Mouse (Mus musculus): ENCODE measurements around the gene Zbed6. TPM values are rescaled to one million over a fixed set of nuclear protein-coding genes. Genes with fewer than 3 reads are reported as not detected.
"Not testable (repeated sequence)": the region's sequence is repeated elsewhere in the genome, so short reads cannot be mapped to it uniquely, and the experiment has no call there.

The Zbed6 gene
- polyA plus RNA-seq (2015; fragmentation: Nextera tagmentation; extraction: Ambion mirVana): not detected in 2 replicates

- Histone ChIP-seq H3K36me3 (ENCODE audit: control insufficient read depth, insufficient read depth, low read length) (peaks cover 3% of the 10 kb centered on the region; the same call in 1 of the 2 replicates), H3K4me3 (ENCODE audit: low read length) (peak within 1 kb of the TSS; percentile 77), H3K27ac (ENCODE audit: low read depth, low read length) (peak within 1 kb of the TSS; percentile 93), H3K27me3 (replicated peaks; ENCODE audit: control insufficient read depth, insufficient read depth, low read length) (no peaks in the 10 kb centered on the region), H3K4me2 (ENCODE audit: low read length) (peak within 1 kb of the TSS; percentile 95), H3K4me1 (ENCODE audit: control insufficient read depth, insufficient read depth, low read depth, low read length) (peaks cover 34% of the 10 kb centered on the region), H3K9ac (ENCODE audit: low read depth, low read length) (peak within 1 kb of the TSS; percentile 87), H3K9me3 (ENCODE audit: control insufficient read depth, low read length) (no peaks in the 10 kb centered on the region)
- under 1% methylated on average over 37 of the region's 41 CpGs for WGBS
- ATAC-seq: peak; percentile 88
Observed at GRCm38 (mm10) chr1:133660466-133661202, at the start of gene Zbed6. Gene Zbed6, minus strand, starts transcription at chr1:133660885.

GRCm38 (mm10) chr1:133709292-133709691 is 48.6 kb upstream of the Zbed6 start:
- WGBS: 76% methylated on average over 3 of the region's 3 CpGs
- H3K4me1 ChIP-seq (ENCODE audit: control insufficient read depth, insufficient read depth, low read depth, low read length): no peaks in the 10 kb centered on the region; the same call in 1 of the 2 replicates
- H3K9ac ChIP-seq (ENCODE audit: low read depth, low read length): no peak overlapping the region
- no peaks in the 10 kb centered on the region for H3K27me3 ChIP-seq (replicated peaks; ENCODE audit: control insufficient read depth, insufficient read depth, low read length)
- H3K27ac ChIP-seq (ENCODE audit: low read depth, low read length): no peak overlapping the region
- H3K4me2 ChIP-seq (ENCODE audit: low read length): no peak overlapping the region
- H3K36me3 ChIP-seq (ENCODE audit: control insufficient read depth, insufficient read depth, low read length): no peaks in the 10 kb centered on the region
- no peaks in the 10 kb centered on the region for H3K9me3 ChIP-seq (ENCODE audit: control insufficient read depth, low read length)
- H3K4me3 ChIP-seq (ENCODE audit: low read length): no peak overlapping the region
- ATAC-seq: no peak

GRCm38 (mm10) chr1:133701824-133702223 is 41.1 kb upstream of the Zbed6 start:
- H3K4me2 ChIP-seq (ENCODE audit: low read length); H3K4me1 ChIP-seq (ENCODE audit: control insufficient read depth, insufficient read depth, low read depth, low read length); H3K9me3 ChIP-seq (ENCODE audit: control insufficient read depth, low read length); H3K36me3 ChIP-seq (ENCODE audit: control insufficient read depth, insufficient read depth, low read length); H3K27ac ChIP-seq (ENCODE audit: low read depth, low read length); ATAC-seq; H3K9ac ChIP-seq (ENCODE audit: low read depth, low read length); H3K4me3 ChIP-seq (ENCODE audit: low read length); H3K27me3 ChIP-seq (replicated peaks; ENCODE audit: control insufficient read depth, insufficient read depth, low read length): not testable (repeated sequence)
- WGBS: 10% methylated on average over 2 of the region's 2 CpGs

DNA sequence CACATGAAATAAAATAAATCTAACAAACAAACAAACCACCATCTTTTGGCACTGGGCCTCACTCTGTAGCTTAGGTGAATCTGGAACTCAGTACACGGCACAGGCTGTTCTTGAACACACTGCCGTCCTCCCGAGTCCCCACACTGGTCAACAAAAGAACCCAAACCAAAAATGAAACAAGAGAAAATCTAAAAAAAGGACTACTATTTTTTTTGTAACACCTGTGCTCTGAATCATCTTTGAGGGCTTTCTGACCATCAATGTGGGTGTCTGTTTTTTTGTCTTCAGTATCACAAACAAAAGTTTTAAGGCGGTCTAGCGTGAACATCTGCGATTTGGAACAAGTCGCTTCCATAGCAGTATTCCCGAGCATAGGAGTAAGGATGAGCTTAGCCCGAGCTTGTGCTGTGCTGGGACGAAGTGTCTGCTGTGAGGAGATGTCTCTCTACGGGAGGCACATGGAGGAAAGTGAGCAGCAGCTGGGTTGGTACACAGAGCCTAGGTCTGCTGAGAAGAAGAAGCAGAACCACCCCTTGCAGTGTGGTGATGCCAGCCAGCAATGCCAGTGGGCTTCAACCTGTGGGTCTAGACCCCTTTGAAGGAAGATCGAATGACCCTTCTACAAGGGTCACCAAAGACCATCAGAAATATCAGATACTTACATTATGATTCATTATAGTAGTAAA is 37.4 kb upstream of the Zbed6 start:
- WGBS: 95% methylated on average over 12 of the region's 12 CpGs
- ATAC-seq: no peak
- Histone ChIP-seq H3K27me3 (replicated peaks; ENCODE audit: control insufficient read depth, insufficient read depth, low read length) (no peaks in the 10 kb centered on the region), H3K9ac (ENCODE audit: low read depth, low read length) (no peak overlapping the region), H3K36me3 (ENCODE audit: control insufficient read depth, insufficient read depth, low read length) (no peaks in the 10 kb centered on the region), H3K9me3 (ENCODE audit: control insufficient read depth, low read length) (no peaks in the 10 kb centered on the region), H3K4me2 (ENCODE audit: low read length) (no peak overlapping the region), H3K4me3 (ENCODE audit: low read length) (no peak overlapping the region), H3K27ac (ENCODE audit: low read depth, low read length) (no peak overlapping the region), H3K4me1 (ENCODE audit: control insufficient read depth, insufficient read depth, low read depth, low read length) (peaks cover 2% of the 10 kb centered on the region; the same call in 1 of the 2 replicates)

DNA sequence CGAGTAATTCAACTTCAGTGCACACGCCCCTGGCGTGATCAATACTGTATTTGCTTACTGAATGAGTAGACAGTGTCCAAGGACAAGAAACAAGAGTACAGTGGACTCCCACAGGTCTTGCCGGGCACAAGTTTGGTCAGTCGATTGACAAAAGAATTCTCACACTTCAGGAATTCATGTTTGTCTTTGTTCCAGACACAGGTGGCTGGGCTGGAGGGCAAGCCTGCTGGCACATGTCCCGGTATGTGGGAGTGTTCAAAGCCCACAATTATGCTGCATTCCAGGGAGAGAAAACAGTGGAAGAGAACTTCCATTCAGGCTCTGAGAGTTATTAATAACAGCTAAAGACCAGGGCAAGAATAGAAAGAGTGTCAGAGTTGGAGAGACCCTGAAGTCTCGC is 35.2 kb upstream of the Zbed6 start:
- 12% methylated on average over 7 of the region's 7 CpGs for WGBS
- Histone ChIP-seq H3K27me3 (replicated peaks; ENCODE audit: control insufficient read depth, insufficient read depth, low read length) (no peaks in the 10 kb centered on the region), H3K9ac (ENCODE audit: low read depth, low read length) (no peak overlapping the region)

GRCm38 (mm10) chr1:133694876-133695275 is 34.2 kb upstream of the Zbed6 start:
- H3K4me1 ChIP-seq (ENCODE audit: control insufficient read depth, insufficient read depth, low read depth, low read length): peaks cover 2% of the 10 kb centered on the region; the same call in 1 of the 2 replicates
- no peak overlapping the region for H3K9ac ChIP-seq (ENCODE audit: low read depth, low read length)
- H3K4me3 ChIP-seq (ENCODE audit: low read length): no peak overlapping the region
- H3K4me2 ChIP-seq (ENCODE audit: low read length): no peak overlapping the region
- no peaks in the 10 kb centered on the region for H3K27me3 ChIP-seq (replicated peaks; ENCODE audit: control insufficient read depth, insufficient read depth, low read length)
- H3K36me3 ChIP-seq (ENCODE audit: control insufficient read depth, insufficient read depth, low read length): no peaks in the 10 kb centered on the region
- 100% methylated on average over 1 of the region's 1 CpGs for WGBS
- no peaks in the 10 kb centered on the region for H3K9me3 ChIP-seq (ENCODE audit: control insufficient read depth, low read length)
- no peak overlapping the region for H3K27ac ChIP-seq (ENCODE audit: low read depth, low read length)
- no peak for ATAC-seq

More for the DNA sequence above, 35.2 kb upstream of the Zbed6 start:
- Histone ChIP-seq H3K27ac (ENCODE audit: low read depth, low read length) (no peak overlapping the region), H3K9me3 (ENCODE audit: control insufficient read depth, low read length) (no peaks in the 10 kb centered on the region), H3K4me2 (ENCODE audit: low read length) (no peak overlapping the region), H3K4me1 (ENCODE audit: control insufficient read depth, insufficient read depth, low read depth, low read length) (peaks cover 2% of the 10 kb centered on the region; the same call in 1 of the 2 replicates), H3K4me3 (ENCODE audit: low read length) (no peak overlapping the region), H3K36me3 (ENCODE audit: control insufficient read depth, insufficient read depth, low read length) (no peaks in the 10 kb centered on the region)
- no peak for ATAC-seq

- Histone ChIP-seq H3K36me3 (ENCODE audit: control insufficient read depth, insufficient read depth, low read length) (no peaks in the 10 kb centered on the region), H3K4me3 (ENCODE audit: low read length) (no peak overlapping the region), H3K9me3 (ENCODE audit: control insufficient read depth, low read length) (no peaks in the 10 kb centered on the region), H3K4me2 (ENCODE audit: low read length) (no peak overlapping the region), H3K4me1 (ENCODE audit: control insufficient read depth, insufficient read depth, low read depth, low read length) (peaks cover 2% of the 10 kb centered on the region; the same call in 1 of the 2 replicates), H3K27me3 (replicated peaks; ENCODE audit: control insufficient read depth, insufficient read depth, low read length) (no peaks in the 10 kb centered on the region), H3K27ac (ENCODE audit: low read depth, low read length) (no peak overlapping the region), H3K9ac (ENCODE audit: low read depth, low read length) (no peak overlapping the region)
- no peak for ATAC-seq
- 5% methylated on average over 1 of the region's 1 CpGs for WGBS
Observed at GRCm38 (mm10) chr1:133694301-133694700, 33.6 kb upstream of the Zbed6 start.

DNA sequence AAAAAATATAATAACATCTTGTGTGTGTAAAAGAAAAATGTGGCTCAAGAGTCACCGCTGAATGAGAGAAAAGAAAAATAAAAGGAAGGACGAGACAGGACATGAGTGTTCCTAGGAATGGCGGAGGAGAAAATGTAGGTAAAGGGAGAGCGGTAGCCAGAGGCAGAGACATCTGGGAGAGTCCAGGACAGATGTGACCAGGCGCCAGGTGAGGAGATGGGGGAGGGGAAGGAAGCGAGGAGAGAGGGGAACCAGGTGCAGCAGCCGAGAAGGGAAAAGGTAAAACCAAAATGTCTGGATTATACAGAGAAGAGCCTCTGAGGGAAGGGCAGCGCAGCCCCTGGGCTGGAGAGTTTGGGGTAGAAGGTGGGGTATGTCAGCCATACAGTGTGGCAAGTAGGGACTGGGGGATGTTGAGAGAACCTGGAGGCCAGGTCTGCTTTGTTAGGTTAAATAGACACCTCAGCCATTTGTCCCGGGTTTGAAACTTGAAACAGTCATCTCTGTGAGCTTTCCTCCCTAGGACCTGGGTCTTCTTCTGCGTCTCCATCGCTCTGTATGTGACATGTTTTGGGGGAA is 32.9 kb upstream of the Zbed6 start:
- ATAC-seq: no peak
- H3K4me2 ChIP-seq (ENCODE audit: low read length): no peak overlapping the region
- H3K9ac ChIP-seq (ENCODE audit: low read depth, low read length): no peak overlapping the region
- H3K9me3 ChIP-seq (ENCODE audit: control insufficient read depth, low read length): no peaks in the 10 kb centered on the region
- H3K4me3 ChIP-seq (ENCODE audit: low read length): no peak overlapping the region
- H3K27ac ChIP-seq (ENCODE audit: low read depth, low read length): no peak overlapping the region
- H3K27me3 ChIP-seq (replicated peaks; ENCODE audit: control insufficient read depth, insufficient read depth, low read length): no peaks in the 10 kb centered on the region
- no peaks in the 10 kb centered on the region for H3K36me3 ChIP-seq (ENCODE audit: control insufficient read depth, insufficient read depth, low read length)
- WGBS: 73% methylated on average over 11 of the region's 11 CpGs
- H3K4me1 ChIP-seq (ENCODE audit: control insufficient read depth, insufficient read depth, low read depth, low read length): peaks cover 2% of the 10 kb centered on the region; the same call in 1 of the 2 replicates

DNA sequence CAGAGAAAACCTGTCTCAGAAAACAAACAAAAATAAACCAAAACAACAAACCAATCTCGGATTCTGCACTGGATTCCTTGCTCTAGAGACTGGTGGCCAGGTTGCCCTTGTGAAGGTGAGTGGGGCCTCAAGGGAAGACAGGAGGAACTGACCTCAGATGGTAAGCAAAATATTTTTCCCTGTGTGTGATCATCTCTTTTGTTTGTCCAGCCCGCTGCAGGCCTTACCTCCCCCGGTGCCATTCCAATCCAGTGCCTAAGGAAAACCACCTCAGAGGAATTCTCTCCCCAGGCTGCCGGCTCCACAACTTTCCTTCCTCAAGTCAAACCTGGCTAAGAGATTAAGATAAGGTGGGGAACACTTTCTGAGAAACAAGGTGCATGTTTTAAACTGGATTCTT is 31.5 kb upstream of the Zbed6 start:
- Histone ChIP-seq H3K9ac (ENCODE audit: low read depth, low read length) (no peak overlapping the region), H3K27ac (ENCODE audit: low read depth, low read length) (no peak overlapping the region), H3K9me3 (ENCODE audit: control insufficient read depth, low read length) (no peaks in the 10 kb centered on the region), H3K36me3 (ENCODE audit: control insufficient read depth, insufficient read depth, low read length) (no peaks in the 10 kb centered on the region), H3K4me3 (ENCODE audit: low read length) (no peak overlapping the region), H3K4me1 (ENCODE audit: control insufficient read depth, insufficient read depth, low read depth, low read length) (peaks cover 2% of the 10 kb centered on the region; the same call in 1 of the 2 replicates), H3K27me3 (replicated peaks; ENCODE audit: control insufficient read depth, insufficient read depth, low read length) (no peaks in the 10 kb centered on the region), H3K4me2 (ENCODE audit: low read length) (no peak overlapping the region)
- ATAC-seq: no peak
- WGBS: 51% methylated on average over 4 of the region's 4 CpGs
